Mouse (Mus musculus) lung, embryonic 14.5 days (tissue): ENCODE results near the gene Tmem107. TPM values are rescaled to one million over a fixed set of nuclear protein-coding genes. Genes with fewer than 3 reads are reported as not detected.

Experiments
- ATAC-seq: fragments of 200-750 bp; cut with Nextera tagmentation; 2 replicates; pipeline ENCODE4 v1.8.0; 2017; ENCODE audit warnings: mild to moderate bottlenecking, moderate TSS enrichment, moderate library complexity; ENCODE audit not compliant: insufficient read depth
- DNase-seq: peaks from one replicate; pipeline ENCODE4 v3.0.0-alpha.2; 2015
- H3K27ac ChIP-seq: fragments of 300-500 bp; sonication (generic); 2 replicates; pipeline ENCODE4 v1.5.1; 2014; ENCODE audit warnings: low read depth, mild to moderate bottlenecking, moderate library complexity
- H3K27me3 ChIP-seq: fragments of 300-500 bp; sonication (generic); 2 replicates; pipeline ENCODE4 v1.6.1; 2014; ENCODE audit warnings: low read length, control low read depth; ENCODE audit not compliant: insufficient read depth
- H3K36me3 ChIP-seq: fragments of 300-500 bp; sonication (generic); 2 replicates; pipeline ENCODE4 v1.6.1; 2014; ENCODE audit warnings: control low read depth; ENCODE audit not compliant: insufficient read depth
- H3K4me1 ChIP-seq: fragments of 300-500 bp; sonication (generic); 2 replicates; pipeline ENCODE4 v1.6.1; 2014; ENCODE audit warnings: antibody characterized with exemption, control low read depth; ENCODE audit not compliant: insufficient read depth
- H3K4me2 ChIP-seq: fragments of 300-500 bp; sonication (generic); 2 replicates; pipeline ENCODE4 v1.6.1; 2014; ENCODE audit warnings: mild to moderate bottlenecking
- H3K4me3 ChIP-seq: fragments of 300-500 bp; sonication (generic); 2 replicates; pipeline ENCODE4 v1.5.1; 2014; ENCODE audit warnings: low read depth, low read length
- H3K9ac ChIP-seq: fragments of 300-500 bp; sonication (generic); 2 replicates; pipeline ENCODE4 v1.6.1; 2014
- H3K9me3 ChIP-seq: fragments of 300-500 bp; sonication (generic); 2 replicates; pipeline ENCODE4 v1.6.1; 2016; ENCODE audit warnings: low read depth, low read length, control low read depth
- CTCF ChIP-seq: IDR thresholded peaks from 2 replicates; pipeline ENCODE4 v1.5.1; 2016; ENCODE audit warnings: antibody characterized with exemption, low read depth
- WGBS: fragments of 180-500 bp; shearing (Covaris S2); extraction: QIAGEN DNeasy Blood & Tissue Kit; methylation state at CpG from one replicate; pipeline ENCODE4 v1.1.7; 2014; 5-methylcytosine and 5-hydroxymethylcytosine counted together
- polyA plus RNA-seq: library from polyadenylated mRNA; unstranded; fragments of >200 nt; fragmentation: Nextera tagmentation; extraction: Ambion mirVana; gene quantifications from 2 replicates; pipeline ENCODE4 v1.2.1, GENCODE M21; 2014

The Tmem107 gene
- polyA plus RNA-seq, 1 experiment from 2014 or later = 51.0 TPM

GRCm38 (mm10) chr11:69063413-69064201 is 7.0 kb upstream of the Tmem107 start:
- ATAC-seq (peak; percentile 26; the same call in 1 of the 2 replicates), DNase-seq (peak; percentile 89)
- Histone ChIP-seq H3K4me1 (peaks cover 17% of the 10 kb centered on the region), H3K36me3 (no peaks in the 10 kb centered on the region), H3K4me3 (peak overlapping the region; percentile 75), H3K9ac (peak overlapping the region; percentile 72), H3K27ac (peak overlapping the region; percentile 83), H3K4me2 (peak overlapping the region; percentile 97), H3K27me3 (no peaks in the 10 kb centered on the region), H3K9me3 (no peaks in the 10 kb centered on the region)
- under 1% methylated on average over 31 of the region's 31 CpGs for WGBS
- TF ChIP-seq CTCF = no peak

- Histone ChIP-seq H3K4me3 (peak overlapping the region; percentile 75), H3K9ac (peak overlapping the region; percentile 72), H3K4me1 (peaks cover 16% of the 10 kb centered on the region), H3K36me3 (no peaks in the 10 kb centered on the region), H3K4me2 (peak overlapping the region; percentile 97), H3K9me3 (no peaks in the 10 kb centered on the region), H3K27ac (peak overlapping the region; percentile 83; the same call in 1 of the 2 replicates), H3K27me3 (no peaks in the 10 kb centered on the region)
- TF ChIP-seq CTCF = no peak
- 47% methylated on average over 9 of the region's 9 CpGs for WGBS
- ATAC-seq = no peak
- no peak for DNase-seq
Observed at GRCm38 (mm10) chr11:69064259-69065133, 6.1 kb upstream of the Tmem107 start.

- peak overlapping the region; percentile 80 for H3K4me2 ChIP-seq
Observed at GRCm38 (mm10) chr11:69065394-69065925, 5.1 kb upstream of the Tmem107 start.

GRCm38 (mm10) chr11:69066163-69066861 is 4.3 kb upstream of the Tmem107 start:
- no peak overlapping the region for H3K27ac ChIP-seq

More at GRCm38 (mm10) chr11:69065394-69065925, 5.1 kb upstream of the Tmem107 start:
- ATAC-seq (no peak), DNase-seq (no peak)
- Histone ChIP-seq H3K36me3 (no peaks in the 10 kb centered on the region), H3K9me3 (no peaks in the 10 kb centered on the region), H3K9ac (no peak overlapping the region), H3K4me3 (no peak overlapping the region), H3K4me1 (peaks cover 16% of the 10 kb centered on the region), H3K27me3 (no peaks in the 10 kb centered on the region), H3K27ac (no peak overlapping the region)
- 57% methylated on average over 3 of the region's 3 CpGs for WGBS
- no peak for TF ChIP-seq CTCF

GRCm38 (mm10) chr11:69066956-69067355 is 3.6 kb upstream of the Tmem107 start:
- WGBS = 8% methylated on average over 8 of the region's 8 CpGs
- peak overlapping the region; percentile 47; the same call in 1 of the 2 replicates for H3K9ac ChIP-seq

More at GRCm38 (mm10) chr11:69066163-69066861, 4.3 kb upstream of the Tmem107 start:
- H3K4me1 ChIP-seq = peaks cover 17% of the 10 kb centered on the region
- peak; percentile 46 for DNase-seq
- 3% methylated on average over 29 of the region's 29 CpGs for WGBS
- H3K4me3 ChIP-seq = peak overlapping the region; percentile 38
- H3K9me3 ChIP-seq = no peaks in the 10 kb centered on the region
- no peaks in the 10 kb centered on the region for H3K27me3 ChIP-seq
- peak overlapping the region; percentile 80 for H3K4me2 ChIP-seq
- no peak for TF ChIP-seq CTCF
- no peaks in the 10 kb centered on the region for H3K36me3 ChIP-seq
- no peak for ATAC-seq
- H3K9ac ChIP-seq = peak overlapping the region; percentile 47

GRCm38 (mm10) chr11:69067601-69068000 is 3.0 kb upstream of the Tmem107 start:
- ATAC-seq = no peak

More at GRCm38 (mm10) chr11:69066956-69067355, 3.6 kb upstream of the Tmem107 start:
- peaks cover 17% of the 10 kb centered on the region for H3K4me1 ChIP-seq
- H3K9me3 ChIP-seq = no peaks in the 10 kb centered on the region
- H3K27me3 ChIP-seq = no peaks in the 10 kb centered on the region
- peak overlapping the region; percentile 19; the same call in 1 of the 2 replicates for H3K27ac ChIP-seq
- DNase-seq (peak; percentile 97), ATAC-seq (no peak)
- H3K4me2 ChIP-seq = peak overlapping the region; percentile 80
- peak overlapping the region; percentile 38 for H3K4me3 ChIP-seq
- peak; percentile 86 for TF ChIP-seq CTCF
- no peaks in the 10 kb centered on the region for H3K36me3 ChIP-seq

More at GRCm38 (mm10) chr11:69067601-69068000, 3.0 kb upstream of the Tmem107 start:
- no peak overlapping the region for H3K9ac ChIP-seq
- no peaks in the 10 kb centered on the region for H3K27me3 ChIP-seq
- H3K27ac ChIP-seq = peak overlapping the region; percentile 19
- peak overlapping the region; percentile 80; the same call in 1 of the 2 replicates for H3K4me2 ChIP-seq
- no peaks in the 10 kb centered on the region for H3K36me3 ChIP-seq
- no peak overlapping the region for H3K4me3 ChIP-seq
- TF ChIP-seq CTCF = no peak
- 29% methylated on average over 6 of the region's 6 CpGs for WGBS
- DNase-seq = peak; percentile 49
- H3K4me1 ChIP-seq = peaks cover 17% of the 10 kb centered on the region
- no peaks in the 10 kb centered on the region for H3K9me3 ChIP-seq
